Mouse (Mus musculus) cortical plate, adult 2 months (tissue): ENCODE measurements around the gene Mepe. TPM values are rescaled to one million over a fixed set of nuclear protein-coding genes. Genes with fewer than 3 reads are reported as not detected.
A peak's percentile ranks its signal among the peaks of the same experiment; 100 is the strongest.

Source experiments
- H3K27ac ChIP-seq: fragments of 200-500 bp; 2 replicates; pipeline ENCODE4 v1.5.1; 2012; ENCODE audit warnings: low read length, control low read depth, inconsistent platforms; ENCODE audit not compliant: insufficient read depth
- H3K4me1 ChIP-seq: fragments of 200-500 bp; 2 replicates; pipeline ENCODE4 v1.6.1; 2011; ENCODE audit warnings: low read length; ENCODE audit not compliant: control insufficient read depth, insufficient read depth
- H3K4me3 ChIP-seq: fragments of 200-500 bp; 2 replicates; pipeline ENCODE4 v1.5.1; 2011; ENCODE audit warnings: mild to moderate bottlenecking, low read length, control low read depth; ENCODE audit not compliant: insufficient read depth
- CTCF ChIP-seq: fragments of 200-500 bp; IDR thresholded peaks from 2 replicates; pipeline ENCODE4 v1.5.1; 2011; ENCODE audit warnings: mild to moderate bottlenecking, control low read depth, low read length; ENCODE audit not compliant: insufficient read depth; ENCODE audit errors: extremely low read depth
- POLR2A ChIP-seq: fragments of 200-500 bp; IDR thresholded peaks from 2 replicates; pipeline ENCODE4 v1.6.1; 2011; ENCODE audit warnings: mild to moderate bottlenecking, low read length, control low read depth; ENCODE audit not compliant: insufficient read depth; ENCODE audit errors: extremely low read depth
- polyA plus RNA-seq: library from polyadenylated mRNA; depleted of rRNA; stranded (reverse); fragments of >200 nt; gene quantifications from 2 replicates; pipeline ENCODE4 v1.2.3, GENCODE M21; 2012

Gene Mepe
- polyA plus RNA-seq, 1 experiment: not detected

GRCm38 (mm10) chr5:104333231-104333640, 8.1 kb downstream of the Mepe start:
- TF ChIP-seq CTCF (peak; percentile 83), POLR2A (no peak)
- no peaks in the 10 kb centered on the region for H3K4me1 ChIP-seq
- no peak overlapping the region for H3K27ac ChIP-seq
- no peak overlapping the region for H3K4me3 ChIP-seq

- TF ChIP-seq POLR2A (no peak), CTCF (no peak)
These were observed 8.5 kb downstream of the Mepe start for GRCm38 (mm10) chr5:104333643-104334042.

GRCm38 (mm10) chr5:104334516-104334915, 9.4 kb downstream of the Mepe start:
- TF ChIP-seq CTCF (no peak), POLR2A (no peak)
- H3K27ac ChIP-seq: no peak overlapping the region
- H3K4me1 ChIP-seq: no peaks in the 10 kb centered on the region; the same call in 1 of the 2 replicates
- no peak overlapping the region for H3K4me3 ChIP-seq

More at GRCm38 (mm10) chr5:104333643-104334042, 8.5 kb downstream of the Mepe start:
- Histone ChIP-seq H3K4me1 (no peaks in the 10 kb centered on the region), H3K4me3 (no peak overlapping the region), H3K27ac (no peak overlapping the region)

- no peak overlapping the region for H3K27ac ChIP-seq
- no peaks in the 10 kb centered on the region; the same call in 1 of the 2 replicates for H3K4me1 ChIP-seq
- no peak overlapping the region for H3K4me3 ChIP-seq
- TF ChIP-seq CTCF (no peak), POLR2A (no peak)
These were observed 10.8 kb downstream of the Mepe start for GRCm38 (mm10) chr5:104335962-104336361.

- no peak overlapping the region for H3K4me3 ChIP-seq
- no peaks in the 10 kb centered on the region; the same call in 1 of the 2 replicates for H3K4me1 ChIP-seq
- H3K27ac ChIP-seq: no peak overlapping the region
- TF ChIP-seq CTCF: no peak
- no peak for TF ChIP-seq POLR2A
These were observed 12.4 kb downstream of the Mepe start for GRCm38 (mm10) chr5:104337491-104337890.

GRCm38 (mm10) chr5:104339009-104339408, 13.9 kb downstream of the Mepe start:
- no peak overlapping the region for H3K27ac ChIP-seq
- no peaks in the 10 kb centered on the region; the same call in 1 of the 2 replicates for H3K4me1 ChIP-seq
- H3K4me3 ChIP-seq: no peak overlapping the region
- TF ChIP-seq CTCF (no peak), POLR2A (no peak)

GRCm38 (mm10) chr5:104339706-104340512, 14.8 kb downstream of the Mepe start:
- peak; percentile 82 for TF ChIP-seq CTCF
- no peak for TF ChIP-seq POLR2A
- H3K4me3 ChIP-seq: no peak overlapping the region
- H3K4me1 ChIP-seq: no peaks in the 10 kb centered on the region; the same call in 1 of the 2 replicates
- no peak overlapping the region for H3K27ac ChIP-seq

- no peak overlapping the region for H3K27ac ChIP-seq
- no peaks in the 10 kb centered on the region; the same call in 1 of the 2 replicates for H3K4me1 ChIP-seq
- H3K4me3 ChIP-seq: no peak overlapping the region
- TF ChIP-seq CTCF (no peak), POLR2A (no peak)
These were observed 15.3 kb downstream of the Mepe start for GRCm38 (mm10) chr5:104340513-104340829.

- no peaks in the 10 kb centered on the region; the same call in 1 of the 2 replicates for H3K4me1 ChIP-seq
- H3K4me3 ChIP-seq: no peak overlapping the region
- H3K27ac ChIP-seq: no peak overlapping the region
- TF ChIP-seq POLR2A (no peak), CTCF (no peak)
These were observed 17.8 kb downstream of the Mepe start for GRCm38 (mm10) chr5:104342881-104343280.
